Mouse (Mus musculus): ENCODE measurements around the gene Amph.
A peak's percentile ranks its signal among the peaks of the same experiment; 100 is the strongest.
"Not testable (repeated sequence)": the region's sequence is repeated elsewhere in the genome, so short reads cannot be mapped to it uniquely, and the experiment has no call there.

Gene Amph

GRCm38 (mm10) chr13:19025906-19026305 lies 77.9 kb downstream of the Amph start:
- DNase-seq (ENCODE audit: low read depth), result no peak

- DNase-seq (ENCODE audit: low read depth), result no peak
These were observed 78.9 kb downstream of the Amph start for GRCm38 (mm10) chr13:19026923-19027322.

- no peak for DNase-seq (ENCODE audit: low read depth)
These were observed 79.9 kb downstream of the Amph start for GRCm38 (mm10) chr13:19027766-19028350.

GRCm38 (mm10) chr13:19031916-19032688 lies 84.1 kb downstream of the Amph start:
- DNase-seq (ENCODE audit: low read depth), result no peak

GRCm38 (mm10) chr13:19052090-19052489 lies 104.1 kb downstream of the Amph start:
- no peak for DNase-seq (ENCODE audit: low read depth)

GRCm38 (mm10) chr13:19054504-19054903 lies 106.5 kb downstream of the Amph start:
- DNase-seq (ENCODE audit: low read depth), result no peak

GRCm38 (mm10) chr13:19072261-19072660 lies 124.3 kb downstream of the Amph start:
- peak; percentile 14 for DNase-seq (ENCODE audit: low read depth)

- no peak for DNase-seq (ENCODE audit: low read depth)
These were observed 129.4 kb downstream of the Amph start for GRCm38 (mm10) chr13:19077427-19077826.

- DNase-seq (ENCODE audit: low read depth), result no peak
These were observed 133.9 kb downstream of the Amph start for GRCm38 (mm10) chr13:19081932-19082331.

- DNase-seq (ENCODE audit: low read depth), result no peak
These were observed 146.6 kb downstream of the Amph start for GRCm38 (mm10) chr13:19094571-19094970.

GRCm38 (mm10) chr13:19097117-19097516 lies 149.1 kb downstream of the Amph start:
- DNase-seq (ENCODE audit: low read depth), result no peak

GRCm38 (mm10) chr13:19101889-19102402 lies 153.9 kb downstream of the Amph start:
- no peak for DNase-seq (ENCODE audit: low read depth)

GRCm38 (mm10) chr13:19106418-19106817 lies 158.4 kb downstream of the Amph start:
- no peak for DNase-seq (ENCODE audit: low read depth)

GRCm38 (mm10) chr13:19109331-19109730 lies 161.3 kb downstream of the Amph start:
- DNase-seq (ENCODE audit: low read depth), result no peak

- no peak for DNase-seq (ENCODE audit: low read depth)
These were observed 165.3 kb downstream of the Amph start for GRCm38 (mm10) chr13:19113034-19113922.

GRCm38 (mm10) chr13:19114761-19115160 lies 166.8 kb downstream of the Amph start:
- DNase-seq (ENCODE audit: low read depth), result not testable (repeated sequence)

GRCm38 (mm10) chr13:19126912-19127552 lies 179.0 kb downstream of the Amph start:
- peak; percentile 14 for DNase-seq (ENCODE audit: low read depth)

GRCm38 (mm10) chr13:19133833-19134232 lies 185.8 kb downstream of the Amph start:
- peak; percentile 20 for DNase-seq (ENCODE audit: low read depth)

- DNase-seq (ENCODE audit: low read depth), result no peak
These were observed 189.2 kb downstream of the Amph start for GRCm38 (mm10) chr13:19137212-19137611.

GRCm38 (mm10) chr13:19137932-19138331 lies 189.9 kb downstream of the Amph start:
- DNase-seq (ENCODE audit: low read depth), result no peak

- DNase-seq (ENCODE audit: low read depth), result no peak
These were observed 190.5 kb downstream of the Amph start for GRCm38 (mm10) chr13:19138550-19138949.

- DNase-seq (ENCODE audit: low read depth), result no peak
These were observed 191.1 kb downstream of the Amph start for GRCm38 (mm10) chr13:19139104-19139503.

All from c-Kit-positive CD71-negative TER-119-negative erythroid progenitor cells, embryonic 14.5 days (primary cell).